Mouse (Mus musculus) layer of hippocampus, adult 2 months (tissue): ENCODE data around the gene Sigmar1. TPM values are rescaled to one million over a fixed set of nuclear protein-coding genes. Genes with fewer than 3 reads are reported as not detected.
"Not testable (repeated sequence)": the region's sequence is repeated elsewhere in the genome, so short reads cannot be mapped to it uniquely, and the experiment has no call there.

Experiments used
- DNase-seq, 2 experiments: peaks; one replicate each; pipeline ENCODE4 v3.0.0; 2022; ENCODE audit warnings: low spot score in 2 of 2
- H3K27ac ChIP-seq: fragments of 200-600 bp; 2 replicates; pipeline ENCODE4 v1.8.1; 2022
- H3K4me3 ChIP-seq: fragments of 200-600 bp; 2 replicates; pipeline ENCODE4 v1.8.1; 2022; ENCODE audit warnings: mild to moderate bottlenecking
- CTCF ChIP-seq: fragments of 200-600 bp; conservative IDR thresholded peaks from 2 replicates; pipeline ENCODE4 v1.8.1; 2022; ENCODE audit warnings: antibody characterized with exemption, mild to moderate bottlenecking, moderate library complexity
- total RNA-seq, 2 experiments: library from RNA; stranded (reverse); gene quantifications; 2 replicates each; pipeline ENCODE4 v1.2.3; 2021

The Sigmar1 gene
- total RNA-seq, 2 experiments from 2014 or later = 40.4 to 42.9 TPM

- Histone ChIP-seq H3K27ac (peak within 1 kb of the TSS; percentile 97), H3K4me3 (peak within 1 kb of the TSS; percentile 98)
- peak; percentile 59 for TF ChIP-seq CTCF
- DNase-seq = peak; percentile 54 to 82
Observed at GRCm38 (mm10) chr4:41713197-41714067, 42.5 kb downstream of the Sigmar1 start, which contains the start of gene Rpp25l. Gene Rpp25l (minus strand): TSS chr4:41713534.

GRCm38 (mm10) chr4:41712421-41713196 is 43.3 kb downstream of the Sigmar1 start:
- Histone ChIP-seq H3K27ac (peak overlapping the region; percentile 97), H3K4me3 (peak overlapping the region; percentile 98)
- no peak for TF ChIP-seq CTCF
- no peak for DNase-seq

- TF ChIP-seq CTCF = no peak
- peak overlapping the region; percentile 98 for H3K4me3 ChIP-seq
- H3K27ac ChIP-seq = peak overlapping the region; percentile 97; the same call in 1 of the 2 replicates
- no peak for DNase-seq
Observed at GRCm38 (mm10) chr4:41711705-41712375, 44.1 kb downstream of the Sigmar1 start.

GRCm38 (mm10) chr4:41710229-41710628 is 45.7 kb downstream of the Sigmar1 start:
- Histone ChIP-seq H3K4me3 (no peak overlapping the region), H3K27ac (no peak overlapping the region)
- TF ChIP-seq CTCF = peak; percentile 62
- no peak for DNase-seq

GRCm38 (mm10) chr4:41708192-41708745 is 47.7 kb downstream of the Sigmar1 start:
- Histone ChIP-seq H3K27ac (no peak overlapping the region; the same call in 1 of the 2 replicates), H3K4me3 (no peak overlapping the region)
- TF ChIP-seq CTCF = peak; percentile 94
- peak in 1 of 2 experiments; percentile 66 for DNase-seq

- TF ChIP-seq CTCF = peak; percentile 83
- DNase-seq = peak; percentile 63
- peak overlapping the region; percentile 23; the same call in 1 of the 2 replicates for H3K27ac ChIP-seq
- H3K4me3 ChIP-seq = no peak overlapping the region
Observed at GRCm38 (mm10) chr4:41707011-41707535, 48.9 kb downstream of the Sigmar1 start.

GRCm38 (mm10) chr4:41705922-41706754 is 49.8 kb downstream of the Sigmar1 start:
- TF ChIP-seq CTCF = no peak
- no peak for DNase-seq
- Histone ChIP-seq H3K27ac (no peak overlapping the region), H3K4me3 (no peak overlapping the region)

GRCm38 (mm10) chr4:41704651-41705050 is 51.3 kb downstream of the Sigmar1 start:
- no peak overlapping the region for H3K27ac ChIP-seq
- no peak overlapping the region for H3K4me3 ChIP-seq
- no peak for DNase-seq
- no peak for TF ChIP-seq CTCF

GRCm38 (mm10) chr4:41702226-41702625 is 53.7 kb downstream of the Sigmar1 start:
- not testable (repeated sequence) for H3K4me3 ChIP-seq, DNase-seq, H3K27ac ChIP-seq

- H3K27ac ChIP-seq, DNase-seq, H3K4me3 ChIP-seq: not testable (repeated sequence)
Observed at GRCm38 (mm10) chr4:41700224-41700623, 55.7 kb downstream of the Sigmar1 start.

GRCm38 (mm10) chr4:41699783-41700182 is 56.2 kb downstream of the Sigmar1 start, which contains the start of gene Il11ra1:
Gene Il11ra1 (plus strand): TSS chr4:41699989.
- not testable (repeated sequence) for H3K4me3 ChIP-seq, DNase-seq
- peak within 1 kb of the TSS; percentile 43; the same call in 1 of the 2 replicates for H3K27ac ChIP-seq

- not testable (repeated sequence) for DNase-seq, H3K4me3 ChIP-seq, H3K27ac ChIP-seq
Observed at GRCm38 (mm10) chr4:41698421-41699016, 57.4 kb downstream of the Sigmar1 start.
